Mouse (Mus musculus): ENCODE results near the gene Etaa1.

DNA sequence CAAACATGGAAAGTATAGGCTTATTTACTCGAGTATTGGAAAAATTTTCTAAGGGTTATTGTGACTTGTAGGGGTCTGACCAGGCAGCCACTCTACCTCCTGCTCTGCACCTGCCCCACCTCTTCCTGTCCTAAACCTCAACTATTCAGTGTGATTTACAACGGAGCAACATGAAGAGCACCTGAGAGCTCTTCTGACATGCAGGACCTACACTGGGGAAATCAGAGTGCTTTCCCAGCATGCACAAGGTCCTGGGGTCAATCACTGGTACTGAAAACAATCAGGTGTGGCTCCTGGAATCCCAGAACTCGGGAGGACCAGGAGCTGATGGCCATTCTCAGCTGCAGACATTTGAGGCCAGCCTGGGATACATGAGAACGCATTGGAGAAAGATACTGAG is 27.6 kb upstream of the Etaa1 start:
- TF ChIP-seq HCFC1 (IDR thresholded peaks at IDR 0.05; ENCODE audit: borderline replicate concordance, insufficient read depth, low read length), result no peak
- TF ChIP-seq CHD2 (IDR thresholded peaks at IDR 0.05; ENCODE audit: low read depth, low read length), result no peak
- no peak for TF ChIP-seq MAFK (IDR thresholded peaks at IDR 0.05; ENCODE audit: insufficient read depth, low read depth, low read length)
- TF ChIP-seq ZC3H11A (IDR thresholded peaks at IDR 0.05; ENCODE audit: borderline replicate concordance, low read depth, low read length), result no peak
- TF ChIP-seq ZNF384 (IDR thresholded peaks at IDR 0.05; ENCODE audit: low read depth, low read length), result no peak

All from ES-E14 (cell line).